Mouse (Mus musculus): ENCODE results near the gene 1700001C19Rik.

DNA sequence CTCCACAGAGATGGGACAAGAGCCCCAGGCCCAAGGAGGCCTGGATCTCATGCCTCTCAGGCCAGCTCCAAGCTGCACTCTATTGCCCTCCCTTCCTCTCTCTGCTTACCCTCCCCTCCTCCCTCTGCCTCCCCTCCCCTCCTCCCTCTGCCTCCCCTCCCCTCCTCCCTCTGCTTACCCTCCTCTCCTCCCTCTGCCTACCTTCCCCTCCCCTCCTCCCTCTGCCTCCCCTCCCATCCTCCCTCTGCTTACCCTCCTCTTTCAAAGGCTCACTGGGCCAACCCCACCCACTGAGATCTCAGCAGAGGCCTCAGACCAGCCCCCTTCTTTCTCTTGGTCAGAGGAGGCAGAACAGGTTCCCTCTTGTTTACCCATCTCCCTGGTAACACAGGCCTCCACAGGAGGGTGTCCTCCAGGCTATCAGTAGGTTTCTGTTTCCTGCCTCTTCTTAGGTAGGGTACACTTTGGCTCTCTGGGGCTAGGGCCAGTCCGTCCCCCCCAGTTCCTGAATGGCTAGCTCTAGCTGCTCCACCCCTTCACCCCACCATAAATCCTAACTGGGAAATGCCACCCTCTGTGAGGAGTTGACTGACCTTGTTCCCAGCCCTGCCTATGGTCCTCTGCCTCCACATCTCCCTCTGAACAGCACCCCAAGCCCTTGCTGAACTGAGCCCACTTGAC lies 47.2 kb upstream of the 1700001C19Rik start:
- TF ChIP-seq CTCF (IDR thresholded peaks at IDR 0.05; ENCODE audit: low read depth, low read length) (no peak), POLR2A (IDR thresholded peaks at IDR 0.05; ENCODE audit: extremely low read depth, insufficient read depth, low read length) (no peak)
